Mouse (Mus musculus) forebrain, embryonic 15.5 days (tissue): Measurements from ENCODE around the gene Senp6. TPM values are rescaled to one million over a fixed set of nuclear protein-coding genes. Genes with fewer than 3 reads are reported as not detected.
"Not testable (repeated sequence)": the region's sequence is repeated elsewhere in the genome, so short reads cannot be mapped to it uniquely, and the experiment has no call there.

Experiments used
- ATAC-seq: fragments of 200-750 bp; cut with Nextera tagmentation; replicated peaks from 2 replicates; pipeline ENCODE4 v1.8.0; 2017; ENCODE audit warnings: mild to moderate bottlenecking, moderate TSS enrichment, moderate library complexity
- H3K27ac ChIP-seq: fragments of 300-500 bp; sonication (generic); replicated peaks from 2 replicates; pipeline ENCODE4 v1.5.1; 2015; ENCODE audit warnings: mild to moderate bottlenecking, inconsistent platforms
- H3K27me3 ChIP-seq: fragments of 300-500 bp; sonication (generic); 2 replicates; pipeline ENCODE4 v1.6.1; 2015; ENCODE audit warnings: inconsistent platforms
- H3K36me3 ChIP-seq: fragments of 300-500 bp; sonication (generic); 2 replicates; pipeline ENCODE4 v1.6.1; 2015; ENCODE audit warnings: mild to moderate bottlenecking, inconsistent platforms
- H3K4me1 ChIP-seq: fragments of 300-500 bp; sonication (generic); 2 replicates; pipeline ENCODE4 v1.6.1; 2015; ENCODE audit warnings: inconsistent platforms
- H3K4me2 ChIP-seq: fragments of 300-500 bp; sonication (generic); replicated peaks from 2 replicates; pipeline ENCODE4 v1.6.1; 2015; ENCODE audit warnings: mild to moderate bottlenecking, inconsistent platforms
- H3K4me3 ChIP-seq: fragments of 300-500 bp; sonication (generic); 2 replicates; pipeline ENCODE4 v1.5.1; 2015; ENCODE audit warnings: mild to moderate bottlenecking, inconsistent platforms
- H3K9ac ChIP-seq: fragments of 300-500 bp; sonication (generic); replicated peaks from 2 replicates; pipeline ENCODE4 v1.6.1; 2015; ENCODE audit warnings: mild to moderate bottlenecking, inconsistent platforms
- H3K9me3 ChIP-seq: fragments of 300-500 bp; sonication (generic); 2 replicates; pipeline ENCODE4 v1.6.1; 2016; ENCODE audit warnings: inconsistent platforms
- WGBS: fragments of 180-500 bp; shearing (Covaris S2); methylation state at CpG from one replicate; pipeline ENCODE4 v1.1.7; 2015; ENCODE audit warnings: mixed read lengths; 5-methylcytosine and 5-hydroxymethylcytosine counted together
- polyA plus RNA-seq: library from polyadenylated mRNA; unstranded; fragments of >200 nt; fragmentation: Nextera tagmentation; extraction: Ambion mirVana; gene quantifications from 2 replicates; pipeline ENCODE4 v1.2.1, GENCODE M21; 2015

Senp6 gene
- polyA plus RNA-seq, 1 experiment from 2014 or later: 56.3 TPM

DNA sequence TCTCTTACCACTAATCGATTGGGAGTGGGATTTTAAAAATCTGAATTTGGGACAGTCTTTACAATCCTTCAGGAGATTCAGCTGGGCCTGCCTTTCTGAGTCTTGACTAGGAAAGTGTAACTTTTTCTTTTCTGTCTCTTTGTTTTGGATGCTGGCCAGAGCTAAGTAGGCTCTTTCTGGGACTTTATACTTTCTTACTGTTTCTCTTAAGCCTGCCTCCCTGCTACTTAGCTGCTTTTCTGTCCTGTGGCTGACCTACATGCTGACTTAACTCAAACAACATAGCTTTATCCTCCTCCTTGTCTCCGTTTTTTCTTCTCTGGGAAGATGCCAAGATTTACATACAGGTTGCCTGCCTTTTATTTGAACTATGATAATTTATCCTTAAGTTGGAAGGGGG lies 19.0 kb downstream of the Senp6 start:
- no peaks in the 10 kb centered on the region for H3K9me3 ChIP-seq
- H3K4me3 ChIP-seq: no peak overlapping the region
- no peaks in the 10 kb centered on the region for H3K36me3 ChIP-seq
- no peak overlapping the region for H3K9ac ChIP-seq
- no peaks in the 10 kb centered on the region for H3K27me3 ChIP-seq
- no peak overlapping the region for H3K4me2 ChIP-seq
- no peak for ATAC-seq
- 45% methylated on average over 2 of the region's 2 CpGs for WGBS
- H3K4me1 ChIP-seq: peaks cover 18% of the 10 kb centered on the region
- H3K27ac ChIP-seq: no peak overlapping the region

DNA sequence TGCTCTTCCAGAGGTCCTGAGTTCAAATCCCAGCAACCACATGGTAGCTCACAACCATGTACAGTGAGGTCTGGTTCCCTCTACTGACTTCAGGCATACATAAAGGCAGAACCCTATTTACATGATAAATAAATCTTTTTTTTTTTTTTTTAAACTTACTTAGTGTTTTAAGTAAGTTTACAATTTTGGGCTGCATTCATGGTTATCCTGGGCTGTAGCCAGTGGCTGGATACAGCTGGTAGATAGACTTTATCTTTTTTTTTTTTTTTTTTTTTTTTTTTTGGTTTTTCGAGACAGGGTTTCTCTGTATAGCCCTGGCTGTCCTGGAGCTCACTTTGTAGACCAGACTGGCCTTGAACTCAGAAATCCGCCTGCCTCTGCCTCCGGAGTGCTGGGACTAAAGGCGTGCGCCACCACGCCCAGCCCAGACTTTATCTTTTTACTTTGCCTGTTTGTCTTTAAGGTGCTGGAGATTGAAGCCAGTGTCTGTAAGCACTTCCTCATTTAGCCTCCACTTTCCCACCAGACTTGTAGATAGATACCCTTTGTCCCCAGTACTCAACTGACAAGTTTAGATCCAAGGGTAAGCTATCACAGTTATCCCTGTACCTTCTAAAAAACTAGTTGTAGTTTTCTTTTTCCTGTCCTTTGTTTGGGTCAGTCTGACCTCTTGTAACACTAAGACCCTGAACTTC lies 19.7 kb downstream of the Senp6 start:
- H3K9me3 ChIP-seq, ATAC-seq, H3K36me3 ChIP-seq, H3K4me2 ChIP-seq, H3K9ac ChIP-seq, H3K4me3 ChIP-seq, H3K27ac ChIP-seq, H3K27me3 ChIP-seq: not testable (repeated sequence)
- peaks cover 18% of the 10 kb centered on the region for H3K4me1 ChIP-seq
- 95% methylated on average over 5 of the region's 6 CpGs for WGBS

DNA sequence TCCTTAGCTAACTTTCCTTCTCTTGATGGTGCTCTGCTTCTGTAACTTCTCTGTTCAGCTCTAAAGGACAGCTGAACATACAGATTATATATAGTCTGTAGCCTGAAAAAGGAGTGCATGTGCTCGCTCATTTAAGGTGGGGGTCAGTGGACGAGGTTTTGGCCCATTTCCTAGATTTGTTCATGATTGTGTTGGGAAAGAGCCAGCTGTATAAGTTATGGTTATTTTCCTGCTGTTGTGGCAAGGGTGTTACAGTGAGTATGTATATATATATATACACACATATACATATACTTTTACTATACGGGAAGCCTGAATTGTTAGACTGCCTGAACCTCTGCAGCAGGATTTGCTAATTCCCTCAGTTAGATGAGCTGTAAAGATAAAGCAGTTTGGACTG lies 22.7 kb downstream of the Senp6 start:
- H3K9ac ChIP-seq: no peak overlapping the region
- H3K4me1 ChIP-seq: peaks cover 15% of the 10 kb centered on the region
- no peaks in the 10 kb centered on the region for H3K9me3 ChIP-seq
- no peak overlapping the region for H3K4me3 ChIP-seq
- no peaks in the 10 kb centered on the region for H3K27me3 ChIP-seq
- 72% methylated on average over 3 of the region's 3 CpGs for WGBS
- H3K36me3 ChIP-seq: 0 out of 2 replicates have a peak, but pooled peaks cover 3% of the 10 kb centered on the region
- no peak for ATAC-seq
- H3K4me2 ChIP-seq: no peak overlapping the region
- H3K27ac ChIP-seq: no peak overlapping the region

DNA sequence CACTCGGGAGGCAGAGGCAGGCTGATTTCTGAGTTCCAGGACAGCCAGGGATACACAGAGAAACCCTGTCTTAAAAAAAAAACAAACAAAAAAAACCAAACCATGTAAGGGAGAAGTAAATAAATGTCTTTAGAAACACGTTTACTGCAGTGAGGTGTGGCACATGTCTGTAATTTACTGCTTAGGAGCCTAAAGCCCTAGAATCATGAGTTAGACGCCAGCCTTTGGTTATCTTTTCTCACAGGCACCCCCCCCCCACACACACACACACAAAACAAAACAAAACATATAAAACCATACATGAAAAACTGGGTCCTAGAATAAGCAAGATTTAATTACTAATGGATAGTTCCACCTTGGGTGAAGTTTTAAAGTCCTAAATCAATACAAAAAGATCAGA lies 29.6 kb downstream of the Senp6 start:
- 92% methylated on average over 3 of the region's 3 CpGs for WGBS
- Histone ChIP-seq H3K4me2 (no peak overlapping the region), H3K4me3 (no peak overlapping the region), H3K9me3 (no peaks in the 10 kb centered on the region), H3K27ac (no peak overlapping the region), H3K27me3 (no peaks in the 10 kb centered on the region), H3K4me1 (no peaks in the 10 kb centered on the region), H3K36me3 (0 out of 2 replicates have a peak, but pooled peaks cover 3% of the 10 kb centered on the region), H3K9ac (no peak overlapping the region)
- no peak for ATAC-seq

- H3K4me2 ChIP-seq: no peak overlapping the region
- no peaks in the 10 kb centered on the region for H3K27me3 ChIP-seq
- no peaks in the 10 kb centered on the region for H3K4me1 ChIP-seq
- no peaks in the 10 kb centered on the region for H3K9me3 ChIP-seq
- H3K9ac ChIP-seq: no peak overlapping the region
- H3K4me3 ChIP-seq: no peak overlapping the region
- no peak for ATAC-seq
- WGBS: 75% methylated on average over 10 of the region's 10 CpGs
- H3K27ac ChIP-seq: no peak overlapping the region
- peaks cover 39% of the 10 kb centered on the region for H3K36me3 ChIP-seq
Observed at GRCm38 (mm10) chr9:80145992-80146587, 79.4 kb downstream of the Senp6 start.

- Histone ChIP-seq H3K27me3 (no peaks in the 10 kb centered on the region), H3K4me2 (no peak overlapping the region), H3K9me3 (no peaks in the 10 kb centered on the region), H3K4me1 (no peaks in the 10 kb centered on the region), H3K27ac (no peak overlapping the region), H3K36me3 (peaks cover 19% of the 10 kb centered on the region), H3K4me3 (no peak overlapping the region), H3K9ac (no peak overlapping the region)
- no peak for ATAC-seq
- 88% methylated on average over 5 of the region's 5 CpGs for WGBS
Observed at GRCm38 (mm10) chr9:80149594-80149993, 82.9 kb downstream of the Senp6 start.

DNA sequence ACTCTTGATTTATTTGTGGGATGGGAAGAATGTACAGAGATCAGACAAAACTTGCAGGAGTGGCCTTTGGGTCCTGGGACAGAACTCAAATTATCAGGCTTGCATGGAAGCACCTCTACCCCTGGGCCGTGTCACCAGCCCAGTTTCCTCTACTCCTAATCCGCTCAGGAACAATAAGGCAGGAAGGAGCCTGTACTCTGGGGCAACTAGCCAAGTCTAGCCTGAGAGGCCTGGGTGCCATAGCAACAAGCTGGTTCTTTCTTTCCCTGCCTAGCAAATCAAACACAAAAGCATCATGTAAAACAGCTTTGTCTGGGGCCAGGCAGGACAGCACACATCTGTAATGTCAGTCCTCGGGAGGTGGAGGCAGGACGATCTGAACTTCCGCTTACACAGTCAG lies 88.6 kb downstream of the Senp6 start:
- Histone ChIP-seq H3K27ac (peak overlapping the region; percentile 57), H3K4me1 (peaks cover 5% of the 10 kb centered on the region; the same call in 1 of the 2 replicates), H3K27me3 (no peaks in the 10 kb centered on the region), H3K4me3 (no peak overlapping the region), H3K36me3 (peaks cover 6% of the 10 kb centered on the region; the same call in 1 of the 2 replicates), H3K4me2 (no peak overlapping the region), H3K9me3 (no peaks in the 10 kb centered on the region), H3K9ac (no peak overlapping the region)
- 18% methylated on average over 5 of the region's 5 CpGs for WGBS
- ATAC-seq: peak; percentile 80

DNA sequence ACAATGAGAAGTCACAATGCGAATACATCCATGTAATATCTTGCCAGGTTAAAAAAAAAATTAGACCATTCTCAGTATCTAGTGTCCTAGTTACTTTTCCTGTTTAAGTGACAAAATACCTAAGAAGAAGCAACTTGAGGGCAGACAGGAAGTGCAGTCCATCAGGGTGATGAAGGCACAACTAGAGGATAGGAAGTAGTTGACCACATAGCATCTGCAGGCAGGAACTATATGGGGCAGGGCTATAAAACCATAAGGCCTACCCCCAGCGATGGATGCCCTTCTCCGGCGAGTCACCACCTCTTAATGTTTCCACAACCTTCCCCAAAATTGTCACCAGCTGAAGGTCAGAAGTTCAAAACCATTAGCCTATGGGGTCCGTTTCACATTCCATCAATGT lies 90.1 kb downstream of the Senp6 start:
- peaks cover 6% of the 10 kb centered on the region; the same call in 1 of the 2 replicates for H3K36me3 ChIP-seq
- no peaks in the 10 kb centered on the region for H3K9me3 ChIP-seq
- WGBS: 94% methylated on average over 5 of the region's 5 CpGs
- ATAC-seq: no peak
- H3K27ac ChIP-seq: no peak overlapping the region
- H3K4me1 ChIP-seq: peaks cover 9% of the 10 kb centered on the region; the same call in 1 of the 2 replicates
- no peaks in the 10 kb centered on the region for H3K27me3 ChIP-seq
- H3K9ac ChIP-seq: no peak overlapping the region
- H3K4me2 ChIP-seq: no peak overlapping the region
- H3K4me3 ChIP-seq: no peak overlapping the region

- Histone ChIP-seq H3K36me3 (peaks cover under 1% of the 10 kb centered on the region; the same call in 1 of the 2 replicates), H3K27ac (no peak overlapping the region), H3K4me1 (peaks cover 9% of the 10 kb centered on the region; the same call in 1 of the 2 replicates), H3K4me2 (no peak overlapping the region), H3K4me3 (no peak overlapping the region), H3K27me3 (no peaks in the 10 kb centered on the region), H3K9ac (no peak overlapping the region), H3K9me3 (no peaks in the 10 kb centered on the region)
- WGBS: 89% methylated on average over 12 of the region's 12 CpGs
- ATAC-seq: no peak
Observed at GRCm38 (mm10) chr9:80157840-80158465, 91.2 kb downstream of the Senp6 start.

DNA sequence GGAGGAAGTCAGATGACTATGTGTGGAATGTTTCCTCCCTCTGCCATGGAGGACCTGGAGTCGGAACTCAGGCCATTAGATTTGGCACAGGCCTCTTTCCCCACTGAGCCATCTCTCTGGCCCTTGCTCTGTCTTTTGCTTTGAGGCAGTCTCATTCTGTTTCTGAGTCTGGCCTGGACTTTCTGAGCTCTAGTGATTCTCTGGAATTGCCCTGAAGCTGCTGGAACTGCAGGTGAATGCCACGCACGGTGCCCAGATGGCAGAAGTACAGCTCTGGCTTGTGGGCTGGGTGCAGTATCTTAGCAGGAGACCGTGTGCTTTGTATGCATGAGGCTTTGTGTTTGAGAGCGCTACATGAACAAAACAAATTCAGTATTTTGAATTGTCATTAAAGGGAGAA lies 92.2 kb downstream of the Senp6 start:
- Histone ChIP-seq H3K36me3 (no peaks in the 10 kb centered on the region), H3K4me3 (no peak overlapping the region), H3K4me1 (peaks cover 9% of the 10 kb centered on the region; the same call in 1 of the 2 replicates), H3K4me2 (no peak overlapping the region), H3K27me3 (no peaks in the 10 kb centered on the region), H3K27ac (no peak overlapping the region), H3K9me3 (no peaks in the 10 kb centered on the region), H3K9ac (no peak overlapping the region)
- ATAC-seq: no peak
- 67% methylated on average over 5 of the region's 5 CpGs for WGBS

GRCm38 (mm10) chr9:80161451-80161850 lies 94.7 kb downstream of the Senp6 start:
- H3K27ac ChIP-seq: no peak overlapping the region
- H3K9me3 ChIP-seq: no peaks in the 10 kb centered on the region
- H3K4me2 ChIP-seq: no peak overlapping the region
- H3K36me3 ChIP-seq: no peaks in the 10 kb centered on the region
- no peak overlapping the region for H3K4me3 ChIP-seq
- no peak for ATAC-seq
- H3K27me3 ChIP-seq: no peaks in the 10 kb centered on the region
- no peak overlapping the region for H3K9ac ChIP-seq
- 25% methylated on average over 4 of the region's 4 CpGs for WGBS
- H3K4me1 ChIP-seq: peaks cover 8% of the 10 kb centered on the region

GRCm38 (mm10) chr9:80163126-80163723 lies 96.5 kb downstream of the Senp6 start:
- 82% methylated on average over 4 of the region's 4 CpGs for WGBS
- no peak for ATAC-seq
- no peaks in the 10 kb centered on the region for H3K9me3 ChIP-seq
- no peaks in the 10 kb centered on the region for H3K27me3 ChIP-seq
- H3K4me1 ChIP-seq: peaks cover 8% of the 10 kb centered on the region
- H3K27ac ChIP-seq: no peak overlapping the region
- no peaks in the 10 kb centered on the region for H3K36me3 ChIP-seq
- no peak overlapping the region for H3K9ac ChIP-seq
- no peak overlapping the region for H3K4me2 ChIP-seq
- no peak overlapping the region for H3K4me3 ChIP-seq
